Mouse (Mus musculus) MN1 (cell line): Measurements from ENCODE around the gene Gm11627.
"Not testable (repeated sequence)": the region's sequence is repeated elsewhere in the genome, so short reads cannot be mapped to it uniquely, and the experiment has no call there.

Source experiments
- DNase-seq: peaks from one replicate; pipeline ENCODE4 v3.0.0-alpha.2; 2016; ENCODE audit warnings: low spot score

The Gm11627 gene

DNA sequence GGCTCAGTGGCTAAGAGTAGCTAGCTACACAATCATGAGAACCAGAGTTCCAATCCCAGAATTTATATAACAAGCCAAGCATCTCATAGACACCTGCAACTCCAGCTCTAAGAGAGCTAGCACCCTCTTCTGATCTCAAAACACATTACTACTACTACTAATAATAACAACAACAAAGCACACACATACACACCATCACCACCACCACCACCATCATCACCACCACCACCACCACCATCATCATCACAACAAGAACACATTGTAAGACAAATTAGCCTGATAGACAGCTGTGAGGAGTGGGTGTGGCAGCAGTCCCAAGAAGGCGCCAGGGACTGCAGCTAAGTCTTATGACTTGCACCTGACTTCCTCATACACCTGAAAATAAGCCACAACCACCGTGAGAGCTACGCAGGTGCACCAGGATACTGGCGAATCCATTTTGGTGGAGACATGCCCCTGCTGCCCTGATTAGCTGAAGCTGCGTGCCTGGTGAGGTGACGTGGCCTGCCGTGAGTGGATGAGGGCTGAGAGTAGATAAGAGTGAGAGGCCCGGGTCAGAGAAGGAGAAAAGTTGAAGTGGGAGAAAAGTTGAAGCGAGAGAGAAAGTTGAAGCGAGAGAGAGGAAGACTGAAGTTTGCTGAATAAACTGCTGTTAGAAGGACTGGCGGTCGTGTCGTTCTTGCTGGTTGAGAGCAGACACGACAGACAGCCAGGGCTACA, 14.1 kb downstream of the Gm11627 start:
- DNase-seq, result not testable (repeated sequence)

DNA sequence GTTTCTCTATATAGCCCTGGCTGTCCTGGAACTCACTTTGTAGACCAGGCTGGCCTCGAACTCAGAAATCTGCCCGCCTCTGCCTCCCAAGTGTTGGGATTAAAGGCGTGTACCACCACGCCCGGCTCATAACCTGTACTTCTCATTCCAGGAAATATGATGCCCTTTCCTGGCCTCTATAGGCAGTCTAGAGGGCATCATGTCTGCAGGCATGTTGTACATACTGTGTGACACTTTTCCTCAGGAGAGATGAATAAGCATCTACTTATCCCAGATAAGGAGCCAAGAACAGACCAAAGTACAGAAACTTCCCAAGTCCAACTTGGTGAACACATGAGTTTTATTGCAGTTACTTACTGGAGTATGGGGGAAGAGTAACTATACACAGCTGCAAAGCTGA, 20.6 kb downstream of the Gm11627 start:
- DNase-seq, result no peak

- no peak for DNase-seq
These were observed 21.9 kb downstream of the Gm11627 start for GRCm38 (mm10) chr11:102557386-102557785.

DNA sequence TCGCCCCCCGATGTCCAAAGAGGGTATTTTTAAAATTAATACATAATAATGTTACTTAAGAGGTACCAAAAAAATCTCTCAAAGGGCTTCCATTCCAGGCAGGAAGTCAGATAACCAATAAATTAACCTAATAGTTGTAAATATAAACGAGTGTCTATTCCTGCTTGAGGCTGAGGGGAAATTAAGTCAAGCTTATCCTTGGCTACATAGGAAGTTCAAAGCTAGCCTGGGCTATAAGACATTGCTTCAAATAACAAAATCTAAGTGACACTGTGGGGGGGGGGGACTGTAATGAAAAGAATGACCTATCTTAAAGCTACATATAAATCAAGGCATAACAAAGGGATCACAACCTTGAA, 22.6 kb downstream of the Gm11627 start:
- DNase-seq, result no peak

DNA sequence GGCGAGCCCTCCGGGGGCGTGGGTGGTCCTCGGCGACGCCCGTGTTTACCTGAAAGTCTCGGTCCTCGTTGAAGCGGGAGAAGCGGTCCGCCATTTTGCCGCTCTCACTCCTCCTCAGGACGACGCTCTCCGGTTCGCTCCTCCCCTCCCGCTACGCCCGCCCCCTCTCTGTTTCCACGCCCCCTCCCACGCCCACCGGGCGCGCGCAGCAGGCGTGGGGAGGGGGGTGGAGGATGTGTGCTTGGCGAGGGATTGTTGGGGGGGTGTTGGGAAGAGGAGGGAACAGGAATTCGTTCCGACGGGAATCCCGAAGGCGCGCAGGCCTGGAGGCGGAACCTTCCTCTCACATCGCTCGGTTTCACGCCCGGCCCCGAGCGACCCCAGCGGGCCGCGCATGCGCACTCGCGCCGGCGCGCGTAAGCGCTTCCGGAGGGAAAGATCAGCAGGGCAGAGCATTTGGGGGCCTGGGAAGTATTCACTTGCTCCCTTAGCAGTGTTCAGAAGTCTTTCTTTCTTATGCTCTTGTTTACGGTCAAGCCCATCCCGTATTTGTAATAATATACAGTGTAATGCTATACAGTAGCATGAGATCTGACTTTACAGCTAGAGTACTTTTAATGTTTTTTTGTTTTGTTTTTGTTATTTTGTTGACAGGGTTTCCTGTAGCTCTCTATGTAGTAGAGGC, 23.1 kb downstream of the Gm11627 start, which contains the start of gene Gpatch8:
Gene Gpatch8 (minus strand): TSS at position 362 of the 685 bp plus-strand sequence.
- peak; percentile 97 for DNase-seq

DNA sequence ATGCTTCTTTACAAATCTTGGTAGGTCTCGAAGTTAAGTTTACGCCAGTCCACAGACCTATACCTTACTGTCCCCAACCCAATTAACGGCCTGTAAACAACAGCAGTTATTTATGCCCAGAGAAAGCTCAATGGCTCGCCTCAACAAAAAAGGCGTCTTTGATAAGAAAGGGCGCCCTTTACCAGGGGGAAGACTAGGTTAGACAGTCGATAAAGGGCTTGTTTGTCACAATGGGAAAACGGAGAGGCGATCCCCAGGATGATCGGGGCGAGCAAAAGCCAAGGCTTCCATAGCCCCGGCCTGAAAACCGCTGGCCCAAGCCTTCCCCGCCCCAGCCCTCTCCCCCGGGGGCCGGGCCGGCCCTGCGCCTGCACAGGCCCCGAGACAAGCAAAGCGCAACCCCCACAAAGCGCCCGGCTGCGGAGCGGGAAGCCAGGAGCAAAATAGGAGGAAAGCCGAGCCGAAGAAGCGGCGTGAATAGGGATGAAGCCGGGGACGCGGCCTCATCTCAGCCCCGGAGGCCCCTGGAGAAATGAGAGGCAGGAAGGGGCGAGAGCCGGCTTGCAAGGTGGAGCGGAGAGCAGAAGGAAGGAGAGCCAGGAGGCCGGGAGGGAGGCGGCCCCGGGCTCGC, 23.7 kb downstream of the Gm11627 start:
- DNase-seq, result no peak

GRCm38 (mm10) chr11:102552051-102552450, 27.2 kb downstream of the Gm11627 start:
- DNase-seq, result no peak

DNA sequence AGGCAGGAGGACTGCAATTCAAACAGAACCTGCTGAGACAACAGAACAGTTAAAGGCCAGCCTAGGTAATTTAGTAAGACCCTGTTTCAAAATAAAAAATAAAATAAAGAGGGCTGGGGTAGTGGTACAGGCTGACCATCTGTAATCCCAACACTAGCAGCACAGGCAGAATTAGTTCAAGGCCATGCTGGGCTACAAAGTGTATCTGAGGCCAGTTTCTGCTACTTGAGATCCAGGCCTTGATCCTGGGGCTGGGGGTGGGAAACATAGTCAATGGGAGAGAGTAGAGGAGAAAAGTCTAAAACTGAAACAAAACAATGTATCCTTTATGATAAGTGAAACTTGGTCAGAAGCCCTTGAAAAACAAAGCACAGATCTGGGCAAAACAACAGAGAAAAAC, 28.1 kb downstream of the Gm11627 start:
- DNase-seq, result no peak

DNA sequence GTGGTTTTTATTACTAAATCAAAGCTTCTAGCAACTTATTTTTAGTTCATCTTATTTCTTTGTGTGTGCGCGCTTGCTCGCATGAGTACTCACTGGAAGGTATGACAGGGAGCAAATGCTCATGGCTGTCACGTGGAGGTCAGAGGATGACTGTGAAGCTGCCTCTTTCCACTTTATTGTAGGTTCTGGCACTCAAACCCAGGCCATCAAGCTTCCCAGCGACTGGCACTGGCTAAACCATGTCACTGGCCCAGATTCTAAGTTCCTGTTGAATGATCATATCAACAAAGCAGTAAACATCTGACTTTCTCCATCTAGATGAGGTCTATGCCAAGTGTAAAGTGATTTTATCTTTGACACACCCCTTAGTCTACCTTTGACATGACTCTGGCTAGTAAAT, 37.8 kb downstream of the Gm11627 start:
- no peak for DNase-seq

DNA sequence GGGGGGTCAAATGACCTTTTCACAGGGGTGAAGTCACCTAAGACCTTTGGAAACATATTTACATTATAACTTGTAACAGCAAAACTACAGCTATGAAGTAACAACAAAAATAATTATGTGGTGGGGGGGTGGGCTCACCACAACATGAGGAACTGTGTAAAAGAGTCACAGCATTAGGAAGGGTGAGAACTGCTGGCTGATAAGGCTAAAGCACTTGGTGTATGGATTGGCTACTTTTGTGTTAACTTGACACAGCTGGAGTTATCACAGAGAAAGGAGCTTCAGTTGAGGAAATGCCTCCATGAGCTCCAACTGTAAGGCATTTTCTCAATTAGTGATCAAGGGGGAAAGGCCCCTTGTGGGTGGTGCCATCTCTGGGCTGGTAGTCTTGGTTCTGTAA, 39.0 kb downstream of the Gm11627 start:
- DNase-seq, result not testable (repeated sequence)

GRCm38 (mm10) chr11:102539690-102540089, 39.6 kb downstream of the Gm11627 start:
- no peak for DNase-seq

DNA sequence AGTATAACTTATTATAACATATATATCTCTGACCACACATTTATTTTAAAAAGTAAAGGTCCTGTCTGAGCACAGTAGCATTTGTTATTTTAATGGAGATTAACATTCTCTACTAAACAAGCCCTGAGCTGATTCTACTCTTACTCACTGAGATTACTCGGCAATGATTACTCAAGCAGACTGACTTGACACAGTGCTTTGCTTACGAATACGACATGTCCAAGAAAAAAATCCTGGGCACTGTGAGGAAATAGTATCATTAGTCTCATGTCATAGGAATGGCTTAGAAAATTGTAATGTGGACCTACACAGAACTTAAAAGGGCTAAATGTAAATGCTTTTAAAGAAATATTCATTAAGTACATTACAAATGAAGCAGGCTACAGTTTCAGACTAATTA, 43.1 kb downstream of the Gm11627 start:
- DNase-seq, result peak; percentile 24

DNA sequence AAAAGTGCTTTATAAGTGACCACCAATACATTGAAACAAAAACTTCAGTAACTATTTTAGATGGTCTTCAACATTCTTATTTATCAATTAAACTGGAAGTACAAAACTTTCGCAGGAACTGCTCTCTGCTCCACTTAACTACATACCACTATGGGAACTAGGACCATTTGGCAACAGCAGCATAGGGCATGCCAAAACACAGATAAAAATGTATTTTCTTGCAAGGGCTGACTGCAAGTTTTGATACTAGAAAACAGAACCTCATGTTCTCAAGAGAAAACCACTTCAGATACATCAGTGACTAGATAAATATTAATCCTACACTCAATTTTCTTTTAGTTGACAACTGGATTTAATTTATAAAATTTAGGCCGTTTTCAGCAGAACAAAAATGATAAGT, 45.2 kb downstream of the Gm11627 start:
- DNase-seq, result no peak

DNA sequence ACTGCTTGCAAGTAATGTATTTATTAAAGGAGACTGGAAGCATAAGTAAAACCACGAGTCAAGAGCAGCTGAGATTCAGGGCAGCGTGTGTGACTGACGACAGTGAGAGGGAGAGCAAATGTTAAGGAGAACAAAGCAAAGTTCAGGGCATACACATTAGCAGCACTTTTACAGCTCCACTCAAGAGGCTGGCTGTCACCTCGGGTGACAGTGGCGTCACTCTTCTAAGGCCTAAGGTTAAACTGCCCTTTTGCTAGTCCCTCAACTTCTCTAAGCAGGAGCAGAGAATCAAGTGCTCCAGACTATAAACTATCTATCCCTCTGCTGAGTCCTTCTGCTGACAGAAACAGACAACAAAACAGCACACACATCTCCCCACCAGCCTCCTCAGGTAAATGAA, 47.8 kb downstream of the Gm11627 start:
- DNase-seq, result no peak
